Mouse (Mus musculus): ENCODE results near the gene Vpreb2.

- TF ChIP-seq CTCF (IDR thresholded peaks at IDR 0.05; ENCODE audit: borderline replicate concordance, control insufficient read depth, extremely low read depth, insufficient read depth, low read length, poor library complexity) (no peak), POLR2A (IDR thresholded peaks at IDR 0.05; ENCODE audit: control insufficient read depth, extremely low read depth, insufficient read depth, low read length, poor library complexity) (no peak)
Measured at GRCm38 (mm10) chr16:17962091-17962490, 18.1 kb upstream of the Vpreb2 start.
